Mouse (Mus musculus): ENCODE measurements around the gene Adamtsl1.

The Adamtsl1 gene

GRCm38 (mm10) chr4:86408421-86408820, 894.4 kb downstream of the Adamtsl1 start:
- DNase-seq (ENCODE audit: low spot score): no peak

GRCm38 (mm10) chr4:86410946-86411345, 897.0 kb downstream of the Adamtsl1 start:
- DNase-seq (ENCODE audit: low spot score): no peak

- no peak for DNase-seq (ENCODE audit: low spot score)
These were observed 899.4 kb downstream of the Adamtsl1 start for GRCm38 (mm10) chr4:86413388-86413787.

GRCm38 (mm10) chr4:86416401-86417025, 902.5 kb downstream of the Adamtsl1 start:
- no peak for DNase-seq (ENCODE audit: low spot score)

GRCm38 (mm10) chr4:86422586-86422985, 908.6 kb downstream of the Adamtsl1 start:
- no peak for DNase-seq (ENCODE audit: low spot score)

- DNase-seq (ENCODE audit: low spot score): no peak
These were observed 911.6 kb downstream of the Adamtsl1 start for GRCm38 (mm10) chr4:86425581-86425980.

GRCm38 (mm10) chr4:86426549-86426948, 912.6 kb downstream of the Adamtsl1 start:
- DNase-seq (ENCODE audit: low spot score): no peak

- DNase-seq (ENCODE audit: low spot score): no peak
These were observed 913.3 kb downstream of the Adamtsl1 start for GRCm38 (mm10) chr4:86427312-86427711.

- DNase-seq (ENCODE audit: low spot score): no peak
These were observed 914.2 kb downstream of the Adamtsl1 start for GRCm38 (mm10) chr4:86428091-86428745.

- no peak for DNase-seq (ENCODE audit: low spot score)
These were observed 921.7 kb downstream of the Adamtsl1 start for GRCm38 (mm10) chr4:86435631-86436030.

- DNase-seq (ENCODE audit: low spot score): no peak
These were observed 922.4 kb downstream of the Adamtsl1 start for GRCm38 (mm10) chr4:86436336-86436735.

GRCm38 (mm10) chr4:86450468-86450867, 936.5 kb downstream of the Adamtsl1 start:
- no peak for DNase-seq (ENCODE audit: low spot score)

- no peak for DNase-seq (ENCODE audit: low spot score)
These were observed 950.8 kb downstream of the Adamtsl1 start for GRCm38 (mm10) chr4:86464808-86465207.

Measured in urinary bladder, postnatal 14 days (tissue).